Mouse (Mus musculus): ENCODE measurements around the gene Sars. TPM values are rescaled to one million over a fixed set of nuclear protein-coding genes. Genes with fewer than 3 reads are reported as not detected.

Sars gene
- total and polyA plus RNA-seq, 3 experiments = 24.1 to 83.4 (median 69.4) TPM

- TF ChIP-seq POLR2A (IDR thresholded peaks at IDR 0.05; ENCODE audit: insufficient read depth, low read depth, low read length) (no peak), EP300 (IDR thresholded peaks at IDR 0.05; ENCODE audit: insufficient read depth, low read depth, low read length) (no peak), CTCF (IDR thresholded peaks at IDR 0.05) (no peak)
- Histone ChIP-seq H3K27ac (peak within 1 kb of the TSS; percentile 13; the same call in 1 of the 2 replicates), H3K36me3 (ENCODE audit: control insufficient read depth, insufficient read depth, low read length) (no peaks in the 10 kb centered on the region), H3K4me3 (peak within 1 kb of the TSS; percentile 76), H3K4me1 (ENCODE audit: control insufficient read depth, insufficient read depth, low read length) (peaks cover 5% of the 10 kb centered on the region), H3K27me3 (ENCODE audit: control insufficient read depth, insufficient read depth, low read length) (no peaks in the 10 kb centered on the region), H3K79me2 (replicated peaks; ENCODE audit: control insufficient read depth, insufficient read depth, low read length) (no peaks in the 10 kb centered on the region), H3K9ac (ENCODE audit: low read depth, low read length) (peak within 1 kb of the TSS; percentile 62)
- 3% methylated on average over 44 of the region's 44 CpGs for WGBS
- peak; percentile 91 to 93 for DNase-seq
- intact Hi-C loops (cut with DNase I) = no loop called here
Observed at GRCm38 (mm10) chr3:108383485-108384354, 61.3 kb downstream of the Sars start, which contains the start of gene Psrc1. Psrc1 (plus strand) TSS chr3:108383839.

GRCm38 (mm10) chr3:108381945-108382875, 62.8 kb downstream of the Sars start:
- Histone ChIP-seq H3K79me2 (replicated peaks; ENCODE audit: control insufficient read depth, insufficient read depth, low read length) (no peaks in the 10 kb centered on the region), H3K36me3 (ENCODE audit: control insufficient read depth, insufficient read depth, low read length) (no peaks in the 10 kb centered on the region), H3K4me3 (peak overlapping the region; percentile 20; the same call in 1 of the 2 replicates), H3K27ac (peak overlapping the region; percentile 38; the same call in 1 of the 2 replicates), H3K27me3 (ENCODE audit: control insufficient read depth, insufficient read depth, low read length) (no peaks in the 10 kb centered on the region), H3K4me1 (ENCODE audit: control insufficient read depth, insufficient read depth, low read length) (peaks cover 5% of the 10 kb centered on the region), H3K9ac (ENCODE audit: low read depth, low read length) (no peak overlapping the region)
- TF ChIP-seq CTCF (IDR thresholded peaks at IDR 0.05) (no peak), POLR2A (IDR thresholded peaks at IDR 0.05; ENCODE audit: insufficient read depth, low read depth, low read length) (no peak), EP300 (IDR thresholded peaks at IDR 0.05; ENCODE audit: insufficient read depth, low read depth, low read length) (no peak)
- intact Hi-C loops (cut with DNase I) = no loop called here
- 66% methylated on average over 14 of the region's 14 CpGs for WGBS
- DNase-seq = no peak

- no peaks in the 10 kb centered on the region for H3K36me3 ChIP-seq (ENCODE audit: control insufficient read depth, insufficient read depth, low read length)
- H3K27ac ChIP-seq = no peak overlapping the region
- H3K4me3 ChIP-seq = no peak overlapping the region
- H3K27me3 ChIP-seq (ENCODE audit: control insufficient read depth, insufficient read depth, low read length) = no peaks in the 10 kb centered on the region
- peak; percentile 42 for TF ChIP-seq CTCF (IDR thresholded peaks at IDR 0.05)
- no peak for TF ChIP-seq EP300 (IDR thresholded peaks at IDR 0.05; ENCODE audit: insufficient read depth, low read depth, low read length)
- DNase-seq = no peak
- 86% methylated on average over 6 of the region's 6 CpGs for WGBS
- H3K4me1 ChIP-seq (ENCODE audit: control insufficient read depth, insufficient read depth, low read length) = peaks cover 5% of the 10 kb centered on the region
- intact Hi-C loops (cut with DNase I) = no loop called here
- H3K79me2 ChIP-seq (replicated peaks; ENCODE audit: control insufficient read depth, insufficient read depth, low read length) = no peaks in the 10 kb centered on the region
- no peak overlapping the region for H3K9ac ChIP-seq (ENCODE audit: low read depth, low read length)
Observed at GRCm38 (mm10) chr3:108380695-108381094, 64.3 kb downstream of the Sars start.

DNA sequence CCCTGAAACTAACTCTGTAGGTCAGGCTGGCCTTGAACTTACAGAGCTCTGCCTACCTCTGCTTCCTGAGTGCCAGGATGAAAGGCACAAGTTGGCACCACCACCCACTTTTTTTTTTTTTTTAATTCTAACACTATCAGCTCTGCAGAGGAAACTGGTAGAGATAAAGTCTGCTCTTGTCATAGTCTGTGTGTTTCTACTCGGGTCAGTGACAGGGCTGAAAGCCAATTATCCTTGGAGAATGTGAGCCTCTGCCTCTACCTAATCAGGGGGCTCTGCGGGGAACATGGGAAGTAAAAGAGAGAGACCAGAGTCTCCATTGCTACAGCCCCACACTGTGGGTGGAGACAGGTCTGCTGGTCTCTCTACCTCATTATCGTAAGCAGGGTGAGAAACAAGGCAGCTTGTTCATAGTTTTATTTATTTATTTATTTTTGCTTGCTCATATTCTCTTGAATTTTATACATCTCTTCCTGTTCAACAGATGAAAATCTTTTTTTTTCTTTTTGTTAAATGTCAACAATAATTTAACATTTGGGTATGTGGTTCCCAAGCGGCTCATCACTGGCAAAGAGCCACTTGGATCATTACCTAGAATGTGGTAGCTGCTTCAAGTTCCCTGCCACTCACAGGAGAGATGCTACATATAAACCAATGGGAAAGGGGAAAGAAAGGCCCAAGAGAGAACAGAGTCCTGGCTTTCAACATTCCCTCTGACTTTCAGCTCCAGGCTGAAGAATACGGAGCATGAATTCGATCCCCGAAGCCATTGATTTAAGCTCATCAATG, 65.9 kb downstream of the Sars start:
- Histone ChIP-seq H3K79me2 (replicated peaks; ENCODE audit: control insufficient read depth, insufficient read depth, low read length) (no peaks in the 10 kb centered on the region), H3K27me3 (ENCODE audit: control insufficient read depth, insufficient read depth, low read length) (no peaks in the 10 kb centered on the region), H3K36me3 (ENCODE audit: control insufficient read depth, insufficient read depth, low read length) (no peaks in the 10 kb centered on the region), H3K4me3 (no peak overlapping the region), H3K4me1 (ENCODE audit: control insufficient read depth, insufficient read depth, low read length) (peaks cover 4% of the 10 kb centered on the region), H3K9ac (ENCODE audit: low read depth, low read length) (no peak overlapping the region), H3K27ac (no peak overlapping the region)
- WGBS = 62% methylated on average over 7 of the region's 7 CpGs
- TF ChIP-seq POLR2A (IDR thresholded peaks at IDR 0.05; ENCODE audit: insufficient read depth, low read depth, low read length) (no peak), EP300 (IDR thresholded peaks at IDR 0.05; ENCODE audit: insufficient read depth, low read depth, low read length) (no peak), CTCF (IDR thresholded peaks at IDR 0.05) (no peak)
- intact Hi-C loops (cut with DNase I) = no loop called here
- DNase-seq = no peak

Other genes with a start within 250 kb of the Sars start
- gene Cyb561d1, start 244.0 kb downstream of the Sars start, total RNA-seq (2021) = 1 to 10 TPM; 4.9 to 5.4 TPM
- 5.7 and 7.1 TPM in 2 replicates for gene Cyb561d1, start 244.0 kb downstream of the Sars start, polyA plus RNA-seq (2012; rRNA removed)
- gene Atxn7l2, start 234.3 kb downstream of the Sars start, total RNA-seq (2021) = 1 to 10 TPM; 1.8 to 2.6 TPM
- gene Atxn7l2, start 234.3 kb downstream of the Sars start, polyA plus RNA-seq (2012; rRNA removed) = 4.1 and 4.2 TPM in 2 replicates
- gene Sypl2, start 218.6 kb downstream of the Sars start, total RNA-seq (2021) = 1 to 10 TPM in 1 of 2 experiments, under 1 TPM in 1; 0.77 to 1.2 TPM
- gene Sypl2, start 218.6 kb downstream of the Sars start, polyA plus RNA-seq (2012; rRNA removed) = 0.44 and 0.64 TPM in 2 replicates
- 10 to 100 TPM; 48.1 to 49.9 TPM for gene Psma5, start 188.3 kb downstream of the Sars start, total RNA-seq (2021)
- gene Psma5, start 188.3 kb downstream of the Sars start, polyA plus RNA-seq (2012; rRNA removed) = 42.4 and 75.5 TPM in 2 replicates
- 10 to 100 TPM; 17.4 to 19.2 TPM for gene Sort1, start 161.1 kb downstream of the Sars start, total RNA-seq (2021)
- 33.7 and 51.9 TPM in 2 replicates for gene Sort1, start 161.1 kb downstream of the Sars start, polyA plus RNA-seq (2012; rRNA removed)
- gene Mybphl, start 80.3 kb downstream of the Sars start, total RNA-seq (2021) = 10 to 100 TPM; 35.8 to 51.2 TPM
- gene Mybphl, start 80.3 kb downstream of the Sars start, polyA plus RNA-seq (2012; rRNA removed) = 268 and 304 TPM in 2 replicates
- gene Psrc1, start 61.4 kb downstream of the Sars start, total RNA-seq (2021) = under 1 TPM; 0.16 to 0.34 TPM
- gene Psrc1, start 61.4 kb downstream of the Sars start, polyA plus RNA-seq (2012; rRNA removed) = 0.59 and 0.64 TPM in 2 replicates
- gene Celsr2, start 29.7 kb downstream of the Sars start, total RNA-seq (2021) = 1 to 10 TPM; 6.4 to 7.2 TPM
- 5.2 and 5.4 TPM in 2 replicates for gene Celsr2, start 29.7 kb downstream of the Sars start, polyA plus RNA-seq (2012; rRNA removed)
- not detected for gene 1700013F07Rik, start 88.9 kb upstream of the Sars start, total RNA-seq (2021)
- 0.86 TPM in 1 of 2 replicates, not detected in the other for gene 1700013F07Rik, start 88.9 kb upstream of the Sars start, polyA plus RNA-seq (2012; rRNA removed)
- under 1 TPM in 1 of 2 experiments, not detected in 1; 0.07 TPM for gene 5330417C22Rik, start 91.3 kb upstream of the Sars start, total RNA-seq (2021)
- gene 5330417C22Rik, start 91.3 kb upstream of the Sars start, polyA plus RNA-seq (2012; rRNA removed) = 0.59 and 1.8 TPM in 2 replicates
- gene Tmem167b, start 117.3 kb upstream of the Sars start, total RNA-seq (2021) = 10 to 100 TPM; 25.5 to 28.4 TPM
- 6.3 and 8.3 TPM in 2 replicates for gene Tmem167b, start 117.3 kb upstream of the Sars start, polyA plus RNA-seq (2012; rRNA removed)
- 10 to 100 TPM; 11.1 to 14.4 TPM for gene Taf13, start 126.5 kb upstream of the Sars start, total RNA-seq (2021)
- 4.5 and 7.5 TPM in 2 replicates for gene Taf13, start 126.5 kb upstream of the Sars start, polyA plus RNA-seq (2012; rRNA removed)
- gene Wdr47, start 146.1 kb upstream of the Sars start, total RNA-seq (2021) = 1 to 10 TPM; 8.2 to 9.2 TPM
- gene Wdr47, start 146.1 kb upstream of the Sars start, polyA plus RNA-seq (2012; rRNA removed) = 3.7 and 7.0 TPM in 2 replicates
- 10 to 100 TPM; 42.7 to 52.0 TPM for gene Clcc1, start 208.7 kb upstream of the Sars start, total RNA-seq (2021)
- 34.0 and 45.2 TPM in 2 replicates for gene Clcc1, start 208.7 kb upstream of the Sars start, polyA plus RNA-seq (2012; rRNA removed)